Mouse (Mus musculus): ENCODE results near the gene Cpeb4.

DNA sequence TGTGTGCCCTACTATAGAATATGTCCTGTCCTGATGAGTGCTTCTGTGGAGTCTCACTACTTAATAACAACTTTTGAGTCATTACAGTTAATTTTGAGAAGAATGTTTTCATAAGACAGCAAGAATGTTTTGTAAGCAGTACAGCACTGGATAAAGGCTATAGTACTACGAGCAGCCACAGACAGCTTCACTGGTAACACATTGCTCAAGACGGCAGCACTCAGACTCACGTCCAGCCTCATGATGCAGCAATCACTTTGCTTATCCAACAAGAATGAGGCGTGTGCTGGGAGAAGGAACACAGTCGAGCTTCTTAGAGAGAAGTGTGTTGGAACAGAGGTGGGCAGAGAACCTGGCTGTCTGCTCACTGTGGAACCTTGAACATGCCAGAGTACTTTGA, 104.1 kb downstream of the Cpeb4 start:
- no peak for TF ChIP-seq GATA1 (IDR thresholded peaks at IDR 0.05; ENCODE audit: low read length)
- no peak for TF ChIP-seq TAL1 (IDR thresholded peaks at IDR 0.05; ENCODE audit: low read length)
